Mouse (Mus musculus) heart, adult 2 months (tissue): Measurements from ENCODE around the gene Rrm1.

ENCODE experiments used
- EP300 ChIP-seq: fragments of 200-500 bp; IDR thresholded peaks from 2 replicates; pipeline ENCODE4 v1.6.1; 2011; ENCODE audit warnings: low read depth, low read length, control low read depth; ENCODE audit not compliant: insufficient read depth
- POLR2A ChIP-seq: fragments of 200-500 bp; IDR thresholded peaks from 2 replicates; pipeline ENCODE4 v1.6.1; 2011; ENCODE audit warnings: mild to moderate bottlenecking, low read depth, low read length, control low read depth; ENCODE audit not compliant: insufficient read depth

DNA sequence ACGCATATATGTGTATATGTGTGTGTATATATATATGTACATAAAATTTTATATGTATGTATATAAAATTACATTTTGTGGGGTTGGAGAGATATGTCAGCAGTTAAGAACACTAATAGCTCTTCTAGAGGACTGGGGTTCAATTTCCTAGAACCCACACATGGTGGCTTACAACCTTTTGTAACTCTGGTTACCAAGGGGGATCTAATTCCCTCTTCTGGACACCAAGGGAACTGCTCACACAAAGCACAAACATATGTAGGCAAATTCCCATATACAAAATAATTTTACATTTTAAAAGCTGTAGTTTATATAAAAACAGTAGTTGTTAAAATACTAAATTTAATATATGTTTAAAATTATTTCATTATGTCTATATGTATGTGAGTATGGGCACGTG, 37.4 kb upstream of the Rrm1 start:
- TF ChIP-seq EP300 (no peak), POLR2A (no peak)
